Mouse (Mus musculus) limb, embryonic 14.5 days (tissue): Measurements from ENCODE around the gene Syncrip. TPM values are rescaled to one million over a fixed set of nuclear protein-coding genes. Genes with fewer than 3 reads are reported as not detected.

Experiments used
- ATAC-seq: fragments of 200-750 bp; cut with Nextera tagmentation; 2 replicates; pipeline ENCODE4 v1.8.0; 2017; ENCODE audit warnings: low read depth, moderate number of reproducible peaks, moderate TSS enrichment; ENCODE audit not compliant: low FRiP score
- DNase-seq: peaks from one replicate; pipeline ENCODE4 v3.0.0-alpha.2; 2015; ENCODE audit warnings: low spot score
- H3K27ac ChIP-seq: fragments of 300-500 bp; sonication (generic); replicated peaks from 2 replicates; pipeline ENCODE4 v1.5.1; 2014; ENCODE audit warnings: low read depth, mild to moderate bottlenecking, low read length, moderate library complexity, mixed read lengths
- H3K27me3 ChIP-seq: fragments of 300-500 bp; sonication (generic); 2 replicates; pipeline ENCODE4 v1.6.1; 2014; ENCODE audit warnings: low read length, mixed read lengths; ENCODE audit not compliant: control insufficient read depth, insufficient read depth
- H3K36me3 ChIP-seq: fragments of 300-500 bp; sonication (generic); 2 replicates; pipeline ENCODE4 v1.6.1; 2014; ENCODE audit warnings: mild to moderate bottlenecking, low read length, moderate library complexity, mixed read lengths; ENCODE audit not compliant: control insufficient read depth, insufficient read depth
- H3K4me1 ChIP-seq: fragments of 300-500 bp; sonication (generic); 2 replicates; pipeline ENCODE4 v1.6.1; 2014; ENCODE audit warnings: antibody characterized with exemption, low read length, mixed read lengths; ENCODE audit not compliant: control insufficient read depth, insufficient read depth
- H3K4me2 ChIP-seq: fragments of 300-500 bp; sonication (generic); replicated peaks from 2 replicates; pipeline ENCODE4 v1.6.1; 2014; ENCODE audit warnings: low read depth, mild to moderate bottlenecking, low read length, moderate library complexity; ENCODE audit not compliant: severe bottlenecking
- H3K4me3 ChIP-seq: fragments of 300-500 bp; sonication (generic); replicated peaks from 2 replicates; pipeline ENCODE4 v1.5.1; 2014; ENCODE audit warnings: low read length
- H3K9ac ChIP-seq: fragments of 300-500 bp; sonication (generic); 2 replicates; pipeline ENCODE4 v1.6.1; 2014; ENCODE audit warnings: mild to moderate bottlenecking, low read depth, low read length, moderate library complexity; ENCODE audit not compliant: severe bottlenecking
- H3K9me3 ChIP-seq: fragments of 300-500 bp; sonication (generic); 2 replicates; pipeline ENCODE4 v1.6.1; 2016; ENCODE audit warnings: low read length; ENCODE audit not compliant: control insufficient read depth
- POLR2A ChIP-seq: fragments of 200-500 bp; IDR thresholded peaks from 2 replicates; pipeline ENCODE4 v1.8.0; 2012; ENCODE audit warnings: inconsistent platforms, mild to moderate bottlenecking, moderate library complexity, borderline replicate concordance; ENCODE audit not compliant: insufficient read depth, insufficient read length; ENCODE audit errors: extremely low read depth
- WGBS: fragments of 180-500 bp; shearing (Covaris S2); extraction: QIAGEN DNeasy Blood & Tissue Kit; methylation state at CpG from one replicate; pipeline ENCODE4 v1.1.7; 2014; 5-methylcytosine and 5-hydroxymethylcytosine counted together
- polyA plus RNA-seq, 2 experiments: library from polyadenylated mRNA; depleted of rRNA in 1 of 2; stranded (reverse) in 1 of 2; unstranded in 1 of 2; fragments of >200 nt; fragmentation: Nextera tagmentation in 1 of 2; extraction: Ambion mirVana in 1 of 2; gene quantifications; 2 replicates each; pipeline versions ENCODE4 v1.2.1 to v1.2.3; 2012 to 2014

Gene Syncrip
- polyA plus RNA-seq, 2 experiments: 86.2 to 119 TPM

GRCm38 (mm10) chr9:88516361-88516995 lies 34.1 kb upstream of the Syncrip start:
- Histone ChIP-seq H3K4me3 (no peak overlapping the region), H3K36me3 (peaks cover 13% of the 10 kb centered on the region), H3K27ac (no peak overlapping the region), H3K4me2 (no peak overlapping the region), H3K27me3 (no peaks in the 10 kb centered on the region), H3K9ac (no peak overlapping the region), H3K9me3 (no peaks in the 10 kb centered on the region), H3K4me1 (peaks cover 8% of the 10 kb centered on the region)
- TF ChIP-seq POLR2A: no peak
- 83% methylated on average over 3 of the region's 3 CpGs for WGBS
- no peak for DNase-seq
- no peak for ATAC-seq

DNA sequence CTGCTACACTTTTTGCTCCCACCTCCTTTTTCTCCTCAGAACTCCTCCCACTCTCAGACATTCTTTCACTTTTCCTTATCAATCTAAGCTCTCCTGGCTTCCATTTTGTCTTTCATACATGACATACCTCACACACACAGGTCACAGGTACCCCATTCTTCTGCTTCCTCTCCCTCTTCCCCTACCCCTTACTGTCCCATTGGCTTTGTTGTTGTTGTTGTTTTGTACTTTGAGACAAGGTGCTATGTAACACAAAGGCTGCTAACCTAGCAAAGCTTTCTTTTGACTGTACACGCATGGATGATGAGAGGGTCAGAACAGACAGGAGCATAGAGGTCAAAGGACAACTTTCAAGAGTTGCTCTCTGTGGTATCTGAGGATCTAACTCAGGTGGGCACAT lies 33.2 kb upstream of the Syncrip start:
- DNase-seq: no peak
- ATAC-seq: no peak
- TF ChIP-seq POLR2A: no peak
- Histone ChIP-seq H3K9me3 (no peaks in the 10 kb centered on the region), H3K27ac (no peak overlapping the region), H3K36me3 (peaks cover 4% of the 10 kb centered on the region), H3K4me3 (no peak overlapping the region), H3K9ac (no peak overlapping the region), H3K4me2 (no peak overlapping the region), H3K27me3 (no peaks in the 10 kb centered on the region), H3K4me1 (peaks cover 1% of the 10 kb centered on the region; the same call in 1 of the 2 replicates)
- WGBS: 82% methylated on average over 1 of the region's 1 CpGs

DNA sequence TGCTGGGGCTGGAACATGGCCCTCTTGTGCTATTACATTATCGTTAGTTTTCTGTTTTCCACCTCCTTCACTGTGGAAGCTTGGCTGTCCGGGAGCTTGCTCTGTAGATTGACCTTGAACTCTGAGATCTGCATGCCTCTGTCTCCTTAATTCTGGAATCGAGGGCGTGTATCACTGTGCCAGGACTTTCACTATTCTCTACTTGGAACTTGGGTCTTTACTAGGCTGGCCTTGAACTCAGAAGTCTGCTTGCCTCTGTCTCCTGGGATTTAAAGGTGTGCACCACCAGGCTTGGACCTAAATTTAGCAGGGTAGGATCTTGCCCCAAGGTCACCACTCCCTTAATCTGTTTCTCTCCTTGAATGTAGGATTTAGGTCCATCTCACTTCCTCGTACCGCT lies 19.5 kb upstream of the Syncrip start:
- 90% methylated on average over 6 of the region's 6 CpGs for WGBS
- Histone ChIP-seq H3K9ac (no peak overlapping the region), H3K36me3 (no peaks in the 10 kb centered on the region), H3K9me3 (no peaks in the 10 kb centered on the region), H3K4me3 (no peak overlapping the region), H3K4me2 (no peak overlapping the region), H3K4me1 (no peaks in the 10 kb centered on the region), H3K27ac (no peak overlapping the region), H3K27me3 (no peaks in the 10 kb centered on the region)
- DNase-seq (no peak), ATAC-seq (no peak)
- no peak for TF ChIP-seq POLR2A

- whole genome bisulfite sequencing: 88% methylated on average over 2 of the region's 2 CpGs
- ATAC-seq (no peak), DNase-seq (no peak)
Observed at GRCm38 (mm10) chr9:88500112-88500511, 17.7 kb upstream of the Syncrip start.

GRCm38 (mm10) chr9:88492522-88492921 lies 10.1 kb upstream of the Syncrip start:
- no peak overlapping the region for H3K27ac ChIP-seq

More at GRCm38 (mm10) chr9:88500112-88500511, 17.7 kb upstream of the Syncrip start:
- Histone ChIP-seq H3K4me2 (no peak overlapping the region), H3K4me1 (no peaks in the 10 kb centered on the region), H3K4me3 (no peak overlapping the region), H3K27me3 (no peaks in the 10 kb centered on the region), H3K9ac (no peak overlapping the region), H3K9me3 (no peaks in the 10 kb centered on the region), H3K27ac (no peak overlapping the region), H3K36me3 (no peaks in the 10 kb centered on the region)
- no peak for TF ChIP-seq POLR2A

More at GRCm38 (mm10) chr9:88492522-88492921, 10.1 kb upstream of the Syncrip start:
- Histone ChIP-seq H3K27me3 (no peaks in the 10 kb centered on the region), H3K4me2 (no peak overlapping the region), H3K4me1 (no peaks in the 10 kb centered on the region), H3K4me3 (no peak overlapping the region), H3K9ac (no peak overlapping the region), H3K9me3 (no peaks in the 10 kb centered on the region), H3K36me3 (no peaks in the 10 kb centered on the region)
- DNase-seq (no peak), ATAC-seq (no peak)
- no peak for TF ChIP-seq POLR2A
- 65% methylated on average over 1 of the region's 1 CpGs for WGBS
